Mouse (Mus musculus) liver, adult 2 months (tissue): ENCODE results near the gene Tinag. TPM values are rescaled to one million over a fixed set of nuclear protein-coding genes. Genes with fewer than 3 reads are reported as not detected.
A peak's percentile ranks its signal among the peaks of the same experiment; 100 is the strongest.

Experiments
- DNase-seq: peaks from one replicate; pipeline ENCODE4 v3.0.0-alpha.2; 2011; ENCODE audit warnings: low read depth, low spot score; ENCODE audit errors: extremely low read depth
- H3K27ac ChIP-seq: fragments of 200-500 bp; replicated peaks from 2 replicates; pipeline ENCODE4 v1.5.1; 2012; ENCODE audit warnings: low read depth, mild to moderate bottlenecking, control low read depth, inconsistent platforms, low read length; ENCODE audit not compliant: insufficient read depth
- H3K27me3 ChIP-seq: fragments of 200-500 bp; 2 replicates; pipeline ENCODE4 v1.6.1; 2012; ENCODE audit warnings: mild to moderate bottlenecking, moderate library complexity, low read length, inconsistent platforms; ENCODE audit not compliant: control insufficient read depth, insufficient read depth
- H3K36me3 ChIP-seq: fragments of 200-500 bp; 2 replicates; pipeline ENCODE4 v1.6.1; 2012; ENCODE audit warnings: low read length, inconsistent platforms; ENCODE audit not compliant: control insufficient read depth, insufficient read depth
- H3K4me1 ChIP-seq: fragments of 200-500 bp; 2 replicates; pipeline ENCODE4 v1.6.1; 2011; ENCODE audit warnings: low read length; ENCODE audit not compliant: control insufficient read depth, insufficient read depth
- H3K4me3 ChIP-seq: fragments of 200-500 bp; 2 replicates; pipeline ENCODE4 v1.5.1; 2011; ENCODE audit warnings: low read depth, mild to moderate bottlenecking, control low read depth, low read length, moderate library complexity; ENCODE audit not compliant: insufficient read depth
- H3K79me2 ChIP-seq: fragments of 200-500 bp; 2 replicates; pipeline ENCODE4 v1.6.1; 2012; ENCODE audit warnings: inconsistent platforms, mild to moderate bottlenecking, low read length, moderate library complexity; ENCODE audit not compliant: control insufficient read depth, insufficient read depth
- H3K9ac ChIP-seq: fragments of 200-500 bp; 2 replicates; pipeline ENCODE4 v1.6.1; 2012; ENCODE audit warnings: low read depth, mild to moderate bottlenecking, control low read depth, inconsistent platforms, low read length
- CTCF ChIP-seq: fragments of 200-500 bp; IDR thresholded peaks from 2 replicates; pipeline ENCODE4 v1.5.1; 2011; ENCODE audit warnings: low read depth, low read length, control low read depth
- POLR2A ChIP-seq: fragments of 200-500 bp; IDR thresholded peaks from 2 replicates; pipeline ENCODE4 v1.6.1; 2011; ENCODE audit warnings: low read length, control low read depth; ENCODE audit not compliant: insufficient read depth; ENCODE audit errors: extremely low read depth
- WGBS: fragments of 180-500 bp; shearing (Covaris S2); methylation state at CpG from one replicate; pipeline ENCODE4 v1.1.7; 2018; 5-methylcytosine and 5-hydroxymethylcytosine counted together
- polyA plus RNA-seq: library from polyadenylated mRNA; depleted of rRNA; stranded (reverse); fragments of >200 nt; gene quantifications from 2 replicates; pipeline ENCODE4 v1.2.3, GENCODE M21; 2012
- total RNA-seq: library from RNA; depleted of rRNA; stranded (reverse); fragments of >200 nt; gene quantifications from 2 replicates; pipeline ENCODE4 v1.2.3, GENCODE M21; 2014

Gene Tinag
- total and polyA plus RNA-seq, 2 experiments: not detected

DNA sequence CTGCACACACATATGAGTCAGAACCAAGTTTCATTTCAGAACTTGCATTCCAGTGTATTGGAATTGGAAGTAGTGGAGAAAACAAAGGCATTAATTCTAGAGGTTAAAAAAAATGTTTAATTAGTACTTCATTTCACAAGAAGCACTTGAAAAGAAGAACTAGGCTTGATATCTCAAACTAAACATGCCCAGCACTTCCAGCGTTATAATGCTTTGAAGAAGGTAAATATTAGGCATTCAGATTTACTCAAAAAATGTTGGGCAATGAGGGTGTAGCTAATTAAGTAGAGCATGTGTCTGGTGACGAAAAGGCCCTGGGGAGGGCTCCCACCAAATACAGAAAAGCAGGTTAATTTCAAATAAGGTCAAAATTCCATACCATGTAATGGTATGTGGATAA lies 4.1 kb upstream of the Tinag start:
- WGBS: 48% methylated on average over 2 of the region's 2 CpGs
- DNase-seq: no peak
- peaks cover 4% of the 10 kb centered on the region; the same call in 1 of the 2 replicates for H3K4me1 ChIP-seq
- TF ChIP-seq CTCF (no peak), POLR2A (no peak)
- no peak overlapping the region for H3K27ac ChIP-seq
- H3K27me3 ChIP-seq: no peaks in the 10 kb centered on the region
- no peak overlapping the region for H3K9ac ChIP-seq
- no peaks in the 10 kb centered on the region for H3K79me2 ChIP-seq
- H3K4me3 ChIP-seq: no peak overlapping the region
- no peaks in the 10 kb centered on the region for H3K36me3 ChIP-seq

DNA sequence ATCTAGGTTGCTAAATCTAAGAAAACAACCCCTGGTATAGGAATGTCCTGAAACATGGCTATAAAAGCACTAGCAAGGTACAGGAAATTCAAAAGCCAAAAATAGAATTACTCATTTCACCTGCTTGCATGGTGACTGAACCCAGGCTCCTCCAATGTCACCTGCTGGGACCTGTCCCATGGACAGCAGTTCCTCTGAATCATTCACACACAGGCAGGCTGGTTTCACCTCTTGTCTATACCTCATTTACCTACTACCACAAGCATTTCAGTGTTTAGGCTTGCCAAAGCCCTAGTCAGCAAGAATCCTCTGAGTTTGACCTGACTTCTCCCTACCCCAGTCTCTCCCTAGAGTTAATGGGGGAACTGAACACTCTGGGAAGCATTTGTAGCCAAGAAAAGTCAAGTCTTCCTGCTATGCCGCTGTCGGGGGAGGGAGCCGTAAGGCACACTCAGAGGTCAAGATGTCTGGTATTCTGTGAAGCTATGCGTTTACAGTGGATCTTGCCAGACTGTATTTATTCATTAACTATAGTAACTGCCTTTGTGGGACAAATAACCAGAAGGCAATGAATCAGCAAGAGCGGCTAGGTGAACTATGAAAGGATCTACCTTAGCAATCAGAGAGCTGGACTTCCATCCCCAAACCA lies 597 bp upstream of the Tinag start:
- Histone ChIP-seq H3K27ac (no peak overlapping the region), H3K4me3 (no peak overlapping the region), H3K9ac (no peak overlapping the region), H3K79me2 (no peaks in the 10 kb centered on the region), H3K27me3 (no peaks in the 10 kb centered on the region), H3K36me3 (no peaks in the 10 kb centered on the region), H3K4me1 (peaks cover 4% of the 10 kb centered on the region; the same call in 1 of the 2 replicates)
- TF ChIP-seq CTCF: no peak
- no peak for TF ChIP-seq POLR2A
- peak; percentile 21 for DNase-seq
- 56% methylated on average over 5 of the region's 5 CpGs for WGBS

DNA sequence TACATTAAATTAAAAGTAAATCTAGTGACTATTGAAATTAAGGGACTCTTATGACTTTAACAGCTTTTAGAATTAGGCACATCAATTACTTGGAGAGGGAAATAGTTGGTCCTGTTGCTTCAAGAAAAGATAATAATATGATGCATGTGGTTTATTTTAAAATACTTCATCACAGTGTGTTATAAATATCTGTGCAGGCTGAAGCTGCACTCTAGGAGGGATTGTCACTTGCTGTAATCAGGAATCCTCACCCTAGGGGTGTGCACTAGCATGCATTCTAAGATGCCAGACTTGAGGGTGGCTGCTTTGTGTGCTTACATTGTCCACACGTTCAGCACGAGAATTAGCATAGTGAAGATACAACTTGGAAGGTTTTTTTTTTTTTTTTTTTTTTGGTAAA lies 10.2 kb downstream of the Tinag start:
- no peak for DNase-seq
- no peaks in the 10 kb centered on the region for H3K4me1 ChIP-seq
- 62% methylated on average over 2 of the region's 2 CpGs for WGBS
- H3K36me3 ChIP-seq: no peaks in the 10 kb centered on the region
- TF ChIP-seq CTCF (no peak), POLR2A (no peak)
- H3K27ac ChIP-seq: no peak overlapping the region
- H3K27me3 ChIP-seq: no peaks in the 10 kb centered on the region
- no peaks in the 10 kb centered on the region for H3K79me2 ChIP-seq
- no peak overlapping the region for H3K9ac ChIP-seq
- no peak overlapping the region for H3K4me3 ChIP-seq

DNA sequence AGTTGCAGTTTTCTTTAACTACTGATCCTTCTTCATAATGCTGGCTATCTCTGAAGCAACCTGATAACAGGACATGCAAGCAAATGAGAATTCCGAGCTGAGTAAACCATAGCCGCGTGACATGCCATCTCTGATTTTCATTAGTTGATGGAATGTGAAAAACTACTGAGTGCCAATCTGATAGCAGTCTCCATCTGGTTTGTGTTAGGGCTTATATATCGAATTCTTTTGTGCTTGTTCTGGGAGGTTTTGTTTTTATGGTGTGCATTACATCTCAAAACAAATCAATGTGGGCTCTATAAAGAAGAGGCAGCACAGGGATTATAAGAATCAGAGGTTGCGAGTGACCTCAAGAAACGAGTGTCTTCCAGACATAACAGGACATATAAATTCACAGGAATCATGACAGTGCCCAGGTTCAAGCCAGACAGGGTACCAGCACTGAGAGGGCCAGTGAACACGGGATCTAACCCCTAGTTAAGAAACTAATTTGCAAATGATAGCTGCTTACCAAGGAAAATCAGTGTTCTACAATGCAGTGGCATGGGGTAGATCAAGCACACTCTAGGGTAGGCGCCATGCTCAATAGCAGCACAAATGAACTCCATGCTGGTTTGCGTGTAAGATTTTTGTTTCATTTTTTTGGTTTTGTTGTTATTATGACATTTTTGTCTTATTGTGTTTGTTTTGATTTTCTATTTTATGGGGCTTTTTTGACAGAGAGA lies 13.0 kb downstream of the Tinag start:
- Histone ChIP-seq H3K36me3 (no peaks in the 10 kb centered on the region), H3K79me2 (no peaks in the 10 kb centered on the region), H3K27ac (no peak overlapping the region), H3K4me1 (no peaks in the 10 kb centered on the region), H3K27me3 (no peaks in the 10 kb centered on the region), H3K4me3 (no peak overlapping the region), H3K9ac (no peak overlapping the region)
- 78% methylated on average over 9 of the region's 9 CpGs for WGBS
- DNase-seq: no peak
- no peak for TF ChIP-seq CTCF
- TF ChIP-seq POLR2A: no peak

DNA sequence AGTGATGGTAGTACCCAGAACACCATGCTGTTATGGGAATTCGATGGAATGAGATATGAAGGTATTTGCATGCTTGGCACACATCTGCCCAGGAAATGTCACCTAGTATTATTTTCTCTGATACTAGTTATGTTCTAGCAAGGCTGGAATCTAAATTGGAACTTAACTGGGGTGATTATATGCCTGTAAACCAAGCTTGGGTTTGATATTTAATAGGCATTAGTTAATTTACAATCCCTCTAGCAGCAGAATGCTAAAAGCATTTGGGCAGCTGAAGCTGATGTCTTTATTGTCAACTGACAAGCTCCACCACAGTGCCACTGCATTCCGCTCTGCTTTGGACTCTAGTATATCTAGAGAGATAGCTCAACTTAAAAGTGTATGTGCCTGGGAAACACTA lies 20.3 kb downstream of the Tinag start:
- H3K79me2 ChIP-seq: no peaks in the 10 kb centered on the region
- H3K27me3 ChIP-seq: no peaks in the 10 kb centered on the region
- TF ChIP-seq CTCF: no peak
- no peak for TF ChIP-seq POLR2A
- no peak overlapping the region for H3K4me3 ChIP-seq
- no peak overlapping the region for H3K27ac ChIP-seq
- no peaks in the 10 kb centered on the region for H3K4me1 ChIP-seq
- DNase-seq: no peak
- no peaks in the 10 kb centered on the region for H3K36me3 ChIP-seq
- no peak overlapping the region for H3K9ac ChIP-seq
- 81% methylated on average over 2 of the region's 2 CpGs for WGBS

DNA sequence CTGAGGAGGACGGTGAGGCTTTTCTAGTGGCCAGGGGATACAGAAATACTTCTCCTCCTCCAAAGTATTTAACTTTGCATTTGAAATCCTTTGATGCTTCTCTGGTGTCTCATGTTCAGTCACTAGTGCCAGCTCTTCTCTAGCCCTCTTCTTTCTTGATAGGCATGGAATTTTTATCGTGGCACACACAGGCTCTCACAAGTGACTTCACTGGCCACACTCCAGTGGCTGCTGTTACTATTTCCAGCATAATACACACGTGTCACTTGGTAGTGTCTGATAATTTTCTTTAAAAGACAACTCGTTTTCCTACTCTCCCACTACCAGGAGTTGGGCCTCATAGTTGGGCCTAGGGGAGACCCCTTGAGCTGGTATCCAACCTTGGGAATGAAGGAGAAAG lies 26.7 kb downstream of the Tinag start:
- Histone ChIP-seq H3K27me3 (no peaks in the 10 kb centered on the region), H3K9ac (no peak overlapping the region), H3K36me3 (no peaks in the 10 kb centered on the region), H3K27ac (no peak overlapping the region), H3K79me2 (no peaks in the 10 kb centered on the region), H3K4me3 (no peak overlapping the region), H3K4me1 (no peaks in the 10 kb centered on the region)
- TF ChIP-seq POLR2A: no peak
- TF ChIP-seq CTCF: no peak
- WGBS: 72% methylated on average over 4 of the region's 4 CpGs
- no peak for DNase-seq
